Mouse (Mus musculus) lung, embryonic 15.5 days (tissue): ENCODE data around the gene Hmgxb4. TPM values are rescaled to one million over a fixed set of nuclear protein-coding genes. Genes with fewer than 3 reads are reported as not detected.

Experiments
- ATAC-seq: fragments of 200-750 bp; cut with Nextera tagmentation; 2 replicates; pipeline ENCODE4 v1.8.0; 2017; ENCODE audit warnings: moderate number of reproducible peaks, borderline replicate concordance; ENCODE audit not compliant: low FRiP score, low TSS enrichment; ENCODE audit errors: extremely low read depth
- H3K27ac ChIP-seq: fragments of 300-500 bp; sonication (generic); 2 replicates; pipeline ENCODE4 v1.5.1; 2015; ENCODE audit warnings: moderate library complexity, mild to moderate bottlenecking, inconsistent platforms
- H3K27me3 ChIP-seq: fragments of 300-500 bp; sonication (generic); 2 replicates; pipeline ENCODE4 v1.6.1; 2015; ENCODE audit warnings: inconsistent platforms
- H3K36me3 ChIP-seq: fragments of 300-500 bp; sonication (generic); 2 replicates; pipeline ENCODE4 v1.6.1; 2015; ENCODE audit warnings: inconsistent platforms
- H3K4me1 ChIP-seq: fragments of 300-500 bp; sonication (generic); 2 replicates; pipeline ENCODE4 v1.6.1; 2015; ENCODE audit warnings: inconsistent platforms
- H3K4me2 ChIP-seq: fragments of 300-500 bp; sonication (generic); 2 replicates; pipeline ENCODE4 v1.6.1; 2015; ENCODE audit warnings: inconsistent platforms, mild to moderate bottlenecking, moderate library complexity
- H3K4me3 ChIP-seq: fragments of 300-500 bp; sonication (generic); 2 replicates; pipeline ENCODE4 v1.5.1; 2015; ENCODE audit warnings: mild to moderate bottlenecking, inconsistent platforms
- H3K9ac ChIP-seq: fragments of 300-500 bp; sonication (generic); 2 replicates; pipeline ENCODE4 v1.6.1; 2015; ENCODE audit warnings: inconsistent platforms
- H3K9me3 ChIP-seq: fragments of 300-500 bp; sonication (generic); 2 replicates; pipeline ENCODE4 v1.6.1; 2016; ENCODE audit warnings: inconsistent platforms
- WGBS: fragments of 180-500 bp; shearing (Covaris S2); methylation state at CpG from one replicate; pipeline ENCODE4 v1.1.7; 2015; 5-methylcytosine and 5-hydroxymethylcytosine counted together
- polyA plus RNA-seq: library from polyadenylated mRNA; unstranded; fragments of >200 nt; fragmentation: Nextera tagmentation; extraction: Ambion mirVana; gene quantifications from 2 replicates; pipeline ENCODE4 v1.2.1, GENCODE M21; 2015

The Hmgxb4 gene
- polyA plus RNA-seq, 1 experiment from 2014 or later = 39.0 TPM

DNA sequence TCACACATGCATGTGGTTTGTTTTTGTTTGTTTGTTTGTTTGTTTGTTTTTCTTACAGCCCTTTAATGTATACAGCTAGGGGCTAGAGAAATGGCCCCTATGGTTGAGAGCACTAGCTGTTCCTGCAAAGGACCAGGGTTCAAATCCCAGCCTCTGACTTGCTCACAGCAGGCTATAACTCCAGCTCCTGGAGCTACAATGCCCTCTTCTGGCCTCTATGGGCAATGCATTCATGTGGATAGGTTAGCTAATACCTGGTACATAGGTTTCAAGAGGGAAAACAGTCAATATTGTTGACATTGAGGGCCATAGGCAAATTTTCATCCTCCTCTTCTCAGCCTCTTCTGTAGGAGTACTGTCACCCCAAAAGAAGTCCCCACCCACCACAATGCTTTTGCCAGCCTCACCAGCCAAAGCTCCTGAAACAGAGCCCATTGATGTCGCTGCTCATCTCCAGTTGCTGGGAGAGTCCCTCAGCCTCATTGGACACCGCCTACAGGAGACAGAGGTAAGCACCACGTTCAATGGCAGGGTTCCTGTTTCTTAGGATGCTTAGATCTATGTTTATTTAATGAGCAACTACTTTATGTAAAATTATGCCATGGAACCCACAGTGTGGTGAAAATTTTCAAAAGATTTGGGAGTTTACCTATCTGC is 30.6 kb downstream of the Hmgxb4 start:
- no peak for ATAC-seq
- H3K4me1 ChIP-seq = no peaks in the 10 kb centered on the region
- H3K9me3 ChIP-seq = no peaks in the 10 kb centered on the region
- no peaks in the 10 kb centered on the region for H3K27me3 ChIP-seq
- H3K36me3 ChIP-seq = peaks cover 68% of the 10 kb centered on the region
- WGBS = 94% methylated on average over 3 of the region's 3 CpGs
- no peak overlapping the region for H3K9ac ChIP-seq
- no peak overlapping the region for H3K4me3 ChIP-seq
- no peak overlapping the region for H3K27ac ChIP-seq
- H3K4me2 ChIP-seq = no peak overlapping the region

DNA sequence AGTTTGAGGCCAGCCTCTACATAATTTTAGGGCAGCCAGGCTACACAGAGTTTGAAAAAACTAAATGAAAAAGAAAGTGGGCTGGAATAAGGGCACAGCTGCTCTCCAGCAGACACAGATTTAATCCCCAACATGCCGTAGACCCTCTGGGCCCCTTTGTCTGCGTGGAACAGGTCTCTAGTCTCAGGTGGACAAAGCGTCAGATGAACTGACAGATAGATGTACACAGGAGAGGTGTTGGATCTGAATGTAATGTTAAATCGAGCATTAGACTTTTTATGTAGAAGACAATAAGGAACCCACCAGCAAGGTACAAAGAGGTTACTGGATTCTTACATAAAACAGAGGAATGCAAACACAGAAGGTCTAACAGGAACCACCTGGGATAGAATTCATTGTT is 32.7 kb downstream of the Hmgxb4 start:
- 94% methylated on average over 4 of the region's 4 CpGs for WGBS
- Histone ChIP-seq H3K4me1 (no peaks in the 10 kb centered on the region), H3K9me3 (no peaks in the 10 kb centered on the region), H3K4me3 (no peak overlapping the region), H3K36me3 (peaks cover 82% of the 10 kb centered on the region), H3K27me3 (no peaks in the 10 kb centered on the region), H3K9ac (no peak overlapping the region), H3K4me2 (no peak overlapping the region), H3K27ac (no peak overlapping the region)
- ATAC-seq = no peak

GRCm38 (mm10) chr8:75030453-75031024 is 37.4 kb downstream of the Hmgxb4 start:
- no peaks in the 10 kb centered on the region for H3K27me3 ChIP-seq
- no peak overlapping the region for H3K4me3 ChIP-seq
- peaks cover 41% of the 10 kb centered on the region for H3K36me3 ChIP-seq
- WGBS = 89% methylated on average over 3 of the region's 3 CpGs
- no peak for ATAC-seq
- no peak overlapping the region for H3K4me2 ChIP-seq
- peaks cover 7% of the 10 kb centered on the region for H3K4me1 ChIP-seq
- H3K9ac ChIP-seq = no peak overlapping the region
- no peaks in the 10 kb centered on the region for H3K9me3 ChIP-seq
- no peak overlapping the region for H3K27ac ChIP-seq

GRCm38 (mm10) chr8:75032961-75033360 is 39.8 kb downstream of the Hmgxb4 start:
- Histone ChIP-seq H3K9me3 (no peaks in the 10 kb centered on the region), H3K4me2 (peak overlapping the region; percentile 77), H3K27me3 (no peaks in the 10 kb centered on the region), H3K4me1 (peaks cover 7% of the 10 kb centered on the region), H3K4me3 (peak overlapping the region; percentile 72), H3K36me3 (peaks cover 28% of the 10 kb centered on the region), H3K9ac (no peak overlapping the region), H3K27ac (peak overlapping the region; percentile 73)
- ATAC-seq = no peak
- WGBS = 52% methylated on average over 5 of the region's 5 CpGs

- peak; percentile 98 for ATAC-seq
- under 1% methylated on average over 60 of the region's 62 CpGs for WGBS
- peak within 1 kb of the TSS; percentile 84 for H3K27ac ChIP-seq
- H3K9me3 ChIP-seq = no peaks in the 10 kb centered on the region
- peak within 1 kb of the TSS; percentile 77 for H3K4me2 ChIP-seq
- peak within 1 kb of the TSS; percentile 72 for H3K4me3 ChIP-seq
- H3K36me3 ChIP-seq = peaks cover 20% of the 10 kb centered on the region
- H3K4me1 ChIP-seq = peaks cover 10% of the 10 kb centered on the region
- peak within 1 kb of the TSS; percentile 58 for H3K9ac ChIP-seq
- no peaks in the 10 kb centered on the region for H3K27me3 ChIP-seq
These were observed 40.5 kb downstream of the Hmgxb4 start, which contains the start of gene Tom1 for GRCm38 (mm10) chr8:75033511-75034243. Tom1 (plus strand) TSS chr8:75033705.

- Histone ChIP-seq H3K9me3 (no peaks in the 10 kb centered on the region), H3K27me3 (no peaks in the 10 kb centered on the region), H3K27ac (peak overlapping the region; percentile 31; the same call in 1 of the 2 replicates), H3K36me3 (peaks cover 14% of the 10 kb centered on the region), H3K9ac (peak overlapping the region; percentile 58), H3K4me2 (peak overlapping the region; percentile 77), H3K4me1 (peaks cover 10% of the 10 kb centered on the region), H3K4me3 (peak overlapping the region; percentile 72)
- under 1% methylated on average over 17 of the region's 17 CpGs for WGBS
- ATAC-seq = no peak
These were observed 41.1 kb downstream of the Hmgxb4 start for GRCm38 (mm10) chr8:75034285-75034684.

DNA sequence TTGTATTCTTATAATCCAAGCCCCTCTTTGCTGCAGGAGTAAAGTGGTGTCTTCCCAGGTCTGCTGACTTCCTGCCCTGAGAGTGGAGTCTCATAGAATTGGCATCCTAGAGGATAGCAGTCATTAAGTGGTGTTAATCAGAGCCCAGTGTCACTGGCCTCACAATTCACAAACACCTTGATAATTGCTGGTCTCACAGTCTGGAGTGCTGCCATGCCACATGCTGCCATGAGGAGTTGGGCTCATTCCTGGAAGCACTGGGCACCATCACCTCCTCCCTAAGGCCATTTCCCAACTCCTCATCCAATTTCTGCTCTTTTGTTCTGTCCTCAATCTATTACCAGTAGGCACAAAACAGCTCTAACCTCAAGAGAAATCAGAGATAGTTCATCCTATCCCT is 42.5 kb downstream of the Hmgxb4 start:
- Histone ChIP-seq H3K4me3 (no peak overlapping the region), H3K27ac (no peak overlapping the region), H3K4me2 (no peak overlapping the region), H3K9me3 (no peaks in the 10 kb centered on the region), H3K27me3 (no peaks in the 10 kb centered on the region), H3K4me1 (peaks cover 10% of the 10 kb centered on the region), H3K36me3 (peaks cover 3% of the 10 kb centered on the region; the same call in 1 of the 2 replicates), H3K9ac (no peak overlapping the region)
- no peak for ATAC-seq

DNA sequence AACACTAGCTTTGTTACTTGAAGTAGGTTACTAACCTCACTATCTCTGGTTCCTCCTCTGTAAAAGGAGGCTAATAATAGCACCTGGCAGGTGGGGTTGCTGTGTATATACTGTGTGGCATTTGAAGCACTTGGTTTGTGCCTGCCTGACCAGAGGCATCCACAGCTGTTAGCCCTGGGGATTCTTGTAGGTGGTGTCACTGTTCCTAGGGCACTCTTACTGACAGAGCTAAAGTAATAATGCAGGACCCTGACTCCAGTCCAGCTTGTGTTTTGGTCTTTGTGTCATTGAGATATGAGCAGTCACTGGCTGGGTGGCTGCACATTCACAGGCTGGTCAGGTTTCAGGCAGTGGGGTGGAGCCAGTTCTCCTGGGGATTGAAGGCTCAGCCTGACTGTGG is 45.3 kb downstream of the Hmgxb4 start:
- no peak overlapping the region for H3K27ac ChIP-seq
- H3K9ac ChIP-seq = no peak overlapping the region
- no peak overlapping the region for H3K4me3 ChIP-seq
- H3K4me1 ChIP-seq = 0 out of 2 replicates have a peak, but pooled peaks cover 5% of the 10 kb centered on the region
- no peak for ATAC-seq
- H3K36me3 ChIP-seq = no peaks in the 10 kb centered on the region
- no peaks in the 10 kb centered on the region for H3K9me3 ChIP-seq
- no peaks in the 10 kb centered on the region for H3K27me3 ChIP-seq
- no peak overlapping the region for H3K4me2 ChIP-seq

GRCm38 (mm10) chr8:75039754-75040153 is 46.6 kb downstream of the Hmgxb4 start:
- Histone ChIP-seq H3K4me3 (no peak overlapping the region), H3K36me3 (no peaks in the 10 kb centered on the region), H3K4me1 (0 out of 2 replicates have a peak, but pooled peaks cover 3% of the 10 kb centered on the region), H3K4me2 (no peak overlapping the region), H3K27ac (no peak overlapping the region), H3K27me3 (no peaks in the 10 kb centered on the region), H3K9ac (no peak overlapping the region), H3K9me3 (no peaks in the 10 kb centered on the region)
- no peak for ATAC-seq
- whole genome bisulfite sequencing = 68% methylated on average over 1 of the region's 1 CpGs

GRCm38 (mm10) chr8:75042171-75042570 is 49.0 kb downstream of the Hmgxb4 start:
- WGBS = 68% methylated on average over 2 of the region's 2 CpGs

GRCm38 (mm10) chr8:75042974-75043373 is 49.8 kb downstream of the Hmgxb4 start:
- no peak overlapping the region for H3K4me3 ChIP-seq
- no peak overlapping the region for H3K9ac ChIP-seq
- H3K36me3 ChIP-seq = no peaks in the 10 kb centered on the region
- no peak overlapping the region for H3K27ac ChIP-seq
- H3K9me3 ChIP-seq = no peaks in the 10 kb centered on the region
- H3K4me2 ChIP-seq = no peak overlapping the region
- 0 out of 2 replicates have a peak, but pooled peaks cover 3% of the 10 kb centered on the region for H3K4me1 ChIP-seq
- WGBS = 62% methylated on average over 1 of the region's 1 CpGs
- no peaks in the 10 kb centered on the region for H3K27me3 ChIP-seq
- no peak for ATAC-seq

More at GRCm38 (mm10) chr8:75042171-75042570, 49.0 kb downstream of the Hmgxb4 start:
- Histone ChIP-seq H3K36me3 (no peaks in the 10 kb centered on the region), H3K4me1 (0 out of 2 replicates have a peak, but pooled peaks cover 3% of the 10 kb centered on the region), H3K9me3 (no peaks in the 10 kb centered on the region), H3K27ac (no peak overlapping the region), H3K4me2 (no peak overlapping the region), H3K27me3 (no peaks in the 10 kb centered on the region), H3K9ac (no peak overlapping the region), H3K4me3 (no peak overlapping the region)
- ATAC-seq = no peak

DNA sequence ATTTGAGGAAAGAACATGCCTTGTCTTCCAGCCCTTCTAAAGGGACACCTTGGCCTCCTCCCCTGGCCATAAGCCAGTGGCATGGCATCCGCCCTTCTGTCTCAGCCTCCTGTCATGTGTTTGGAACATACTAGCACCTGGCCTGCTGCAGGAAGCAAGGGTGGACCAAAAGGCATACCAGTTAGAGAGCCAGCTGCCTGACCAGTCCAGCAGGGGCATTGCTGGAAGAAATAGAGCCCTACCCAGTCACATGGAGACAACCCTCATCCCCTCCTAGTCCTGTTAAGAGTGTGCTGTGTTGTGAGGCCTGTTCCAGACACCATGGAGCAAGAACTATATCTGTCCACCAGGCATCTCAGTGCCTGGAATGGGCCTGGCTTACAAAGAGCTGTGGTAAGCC is 53.1 kb downstream of the Hmgxb4 start:
- H3K9ac ChIP-seq = no peak overlapping the region
- ATAC-seq = no peak
- no peaks in the 10 kb centered on the region for H3K36me3 ChIP-seq
- no peaks in the 10 kb centered on the region for H3K4me1 ChIP-seq
- no peak overlapping the region for H3K4me2 ChIP-seq
- 76% methylated on average over 1 of the region's 1 CpGs for WGBS
- H3K9me3 ChIP-seq = no peaks in the 10 kb centered on the region
- no peak overlapping the region for H3K4me3 ChIP-seq
- H3K27me3 ChIP-seq = no peaks in the 10 kb centered on the region
- H3K27ac ChIP-seq = no peak overlapping the region
